Mouse (Mus musculus) adrenal gland, adult 2 months (tissue): ENCODE data around the gene Rhobtb1. TPM values are rescaled to one million over a fixed set of nuclear protein-coding genes. Genes with fewer than 3 reads are reported as not detected.

Experiments
- DNase-seq: peaks from one replicate; pipeline ENCODE4 v3.0.0; 2021
- polyA plus RNA-seq: library from polyadenylated mRNA; depleted of rRNA; stranded (reverse); fragments of >200 nt; gene quantifications from 2 replicates; pipeline ENCODE4 v1.2.3, GENCODE M21; 2012
- total RNA-seq, 2 experiments: library from RNA; stranded (reverse); gene quantifications; 2 replicates each; pipeline ENCODE4 v1.2.3; 2021

Rhobtb1 gene
- total and polyA plus RNA-seq, 3 experiments: 3.1 to 11.9 (median 8.6) TPM

DNA sequence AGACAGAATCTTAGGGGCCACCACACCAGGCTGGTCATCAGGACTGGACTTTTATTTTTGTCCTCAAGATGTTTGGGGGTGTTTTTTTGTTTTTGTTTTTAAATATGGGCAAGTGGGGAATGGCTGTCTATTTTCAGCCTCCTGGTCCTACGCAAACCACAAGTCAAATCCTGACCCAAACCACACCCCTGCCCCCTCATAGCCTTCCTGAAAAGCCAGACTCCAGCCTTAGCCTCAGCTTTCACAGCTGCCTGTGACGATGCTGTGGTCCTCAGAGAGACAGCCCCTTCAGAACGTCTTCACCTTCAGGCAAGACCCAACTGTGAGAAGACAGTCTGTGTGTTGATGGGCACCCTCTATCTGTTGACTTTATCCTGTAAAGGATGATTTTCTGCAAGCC is 95.5 kb downstream of the Rhobtb1 start:
- DNase-seq: no peak

DNA sequence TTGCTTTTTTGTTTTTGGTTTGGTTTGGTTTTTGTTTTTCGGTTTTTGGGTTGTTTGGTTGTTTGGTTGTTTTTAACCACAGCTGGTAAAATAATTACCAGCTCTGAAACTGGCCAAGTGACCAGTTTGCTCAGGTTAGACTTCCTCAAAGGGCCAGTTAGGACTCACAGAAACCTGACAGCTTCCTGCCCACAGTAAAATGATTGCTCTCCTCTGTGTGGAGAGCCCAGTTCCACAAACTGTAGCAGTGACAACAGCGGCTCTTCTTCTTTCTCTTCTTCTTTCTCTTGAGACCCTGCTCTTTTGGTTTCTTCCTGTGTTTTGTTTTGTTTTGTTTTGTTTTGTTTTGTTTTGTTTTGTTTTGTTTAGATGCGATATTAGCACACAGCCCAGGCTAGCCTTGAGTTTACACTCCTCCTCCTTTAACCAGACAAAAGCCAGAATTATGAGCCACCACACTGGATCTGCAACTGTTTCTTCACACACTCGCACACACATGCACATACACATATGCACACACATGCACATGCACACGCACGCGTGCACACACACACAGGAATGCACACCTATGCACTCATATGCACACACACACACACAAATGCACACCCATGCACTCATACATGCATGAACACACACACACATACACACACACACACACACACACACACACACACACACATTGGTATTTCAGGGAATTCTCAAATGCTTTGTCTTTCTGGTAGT is 96.2 kb downstream of the Rhobtb1 start:
- DNase-seq: no peak

DNA sequence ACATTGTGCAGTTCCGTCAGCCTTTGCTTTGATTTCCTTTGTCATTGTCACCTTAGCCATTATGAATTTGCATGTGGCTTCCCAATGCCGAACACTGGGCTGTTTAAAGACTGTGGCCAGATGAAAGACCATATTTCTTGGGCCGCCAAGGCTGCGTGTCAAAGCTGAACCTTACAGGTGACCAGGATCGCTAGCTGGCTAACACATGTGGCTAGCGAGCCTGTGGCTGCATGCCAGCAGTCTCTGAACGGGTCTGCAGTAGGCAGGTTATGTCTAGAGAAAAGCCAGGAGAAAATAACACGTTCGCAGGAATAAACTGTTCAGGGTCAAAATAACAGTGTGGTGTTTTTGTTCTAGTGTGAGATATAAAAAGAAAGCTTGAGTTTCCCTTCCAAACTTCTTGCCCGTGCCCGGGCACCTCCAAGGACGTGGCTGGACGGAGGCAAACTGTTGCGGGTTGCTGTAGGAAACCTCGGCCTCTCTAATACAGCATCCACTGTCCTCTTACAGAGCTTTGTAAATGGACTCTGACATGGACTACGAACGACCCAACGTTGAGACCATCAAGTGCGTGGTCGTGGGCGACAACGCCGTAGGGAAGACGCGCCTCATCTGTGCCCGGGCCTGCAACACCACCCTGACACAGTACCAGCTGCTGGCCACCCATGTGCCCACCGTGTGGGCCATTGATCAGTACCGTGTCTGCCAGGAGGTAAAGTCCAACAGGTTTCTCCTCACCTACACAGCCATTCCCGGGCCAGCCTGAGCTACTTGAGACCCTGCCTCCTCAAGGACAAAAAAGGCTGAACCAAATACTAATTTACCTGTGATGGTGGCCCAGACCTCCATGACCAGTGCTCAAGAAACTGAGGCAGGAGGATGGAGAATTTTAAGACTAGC is 97.3 kb downstream of the Rhobtb1 start:
- no peak for DNase-seq

DNA sequence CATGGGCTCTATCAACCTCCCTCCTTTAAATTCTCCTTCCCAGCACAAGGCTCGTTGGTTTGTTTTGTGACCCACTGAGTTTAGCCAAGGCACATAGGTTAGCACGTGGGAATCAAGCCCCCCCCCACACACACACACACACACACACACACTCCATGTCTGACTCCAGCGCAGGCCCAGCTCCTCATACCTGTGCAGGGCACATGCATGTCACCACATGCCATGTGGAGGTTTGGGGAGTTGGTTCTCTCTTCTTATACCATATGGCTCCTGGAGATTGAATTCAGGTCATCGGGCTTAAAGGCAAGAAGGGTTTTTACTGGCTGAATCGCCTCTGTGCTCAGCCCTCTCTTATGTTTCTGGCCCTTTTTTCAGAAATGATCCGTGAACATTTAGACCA is 100.0 kb downstream of the Rhobtb1 start:
- no peak for DNase-seq

DNA sequence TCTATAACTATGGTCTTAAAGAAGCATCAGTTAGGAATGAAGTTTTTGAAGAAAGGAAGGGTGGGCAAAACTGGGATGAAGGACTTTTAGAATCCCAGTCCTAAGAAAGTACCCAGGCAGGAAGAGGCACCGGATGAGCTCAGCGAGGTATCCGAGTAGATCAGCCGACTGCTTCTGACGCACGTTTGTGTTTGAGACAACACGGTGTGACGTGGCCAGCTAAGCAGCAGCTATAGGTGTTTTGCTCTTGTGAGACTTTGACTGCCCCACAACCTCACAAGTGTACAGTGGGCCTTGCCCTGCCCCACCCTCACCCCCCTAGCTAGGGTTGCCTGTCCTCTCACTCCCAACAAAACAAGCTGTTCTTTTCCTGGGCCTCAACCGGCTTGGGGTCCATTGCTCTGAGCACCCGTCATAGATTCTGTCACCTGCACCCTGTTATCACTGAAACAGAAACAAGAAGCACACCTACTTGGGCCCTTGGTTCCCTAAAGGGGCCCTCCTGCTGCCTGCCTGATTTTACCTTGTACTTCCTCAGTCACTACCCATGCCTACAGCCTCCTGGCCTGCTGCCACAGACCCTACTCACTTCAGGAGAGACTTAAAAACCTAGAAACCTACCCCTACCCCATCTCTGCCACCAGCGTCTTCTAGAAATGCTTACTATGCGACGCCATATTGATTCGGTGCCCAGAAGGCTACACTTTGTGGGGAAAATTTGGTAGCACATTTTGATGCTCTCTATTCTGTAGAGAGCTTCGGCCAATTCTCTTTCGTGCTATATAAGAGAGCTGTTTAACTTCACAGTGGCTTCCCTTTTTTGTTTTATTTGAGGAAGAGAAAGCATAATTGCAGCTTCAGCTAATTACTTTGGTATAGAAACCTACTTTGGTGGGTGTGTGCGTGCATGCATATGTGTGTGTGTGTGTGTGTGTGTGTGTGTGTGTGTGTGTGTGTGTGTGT is 101.2 kb downstream of the Rhobtb1 start:
- no peak for DNase-seq

DNA sequence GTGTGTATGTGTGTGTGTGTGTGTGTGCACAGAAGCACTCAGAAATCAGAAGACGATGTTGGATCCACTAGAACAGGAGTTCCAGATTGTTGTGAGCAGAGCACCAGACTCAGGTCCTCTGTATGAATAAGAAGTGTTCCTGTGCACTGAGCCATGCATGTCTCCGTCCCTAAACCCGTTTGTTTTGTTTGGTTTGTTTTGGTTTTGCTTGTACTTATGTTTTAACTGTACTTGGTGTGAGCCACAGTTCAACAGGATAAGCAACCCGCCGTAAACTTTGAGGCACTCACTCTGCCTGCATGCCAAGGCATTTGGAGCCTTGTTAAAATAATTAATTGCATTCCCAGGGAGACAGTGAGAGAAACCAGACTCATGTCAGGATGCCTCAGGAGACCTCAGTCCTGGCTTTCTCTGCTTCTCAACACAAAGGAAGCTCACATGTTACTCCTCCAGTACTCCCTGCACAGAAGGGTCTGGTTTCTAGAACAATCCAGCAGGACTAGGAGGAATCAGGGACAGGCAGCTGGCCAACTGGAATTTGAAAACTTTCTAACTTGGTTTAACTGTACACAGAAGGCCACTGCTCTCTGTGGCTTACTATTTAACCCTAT is 101.9 kb downstream of the Rhobtb1 start:
- no peak for DNase-seq

DNA sequence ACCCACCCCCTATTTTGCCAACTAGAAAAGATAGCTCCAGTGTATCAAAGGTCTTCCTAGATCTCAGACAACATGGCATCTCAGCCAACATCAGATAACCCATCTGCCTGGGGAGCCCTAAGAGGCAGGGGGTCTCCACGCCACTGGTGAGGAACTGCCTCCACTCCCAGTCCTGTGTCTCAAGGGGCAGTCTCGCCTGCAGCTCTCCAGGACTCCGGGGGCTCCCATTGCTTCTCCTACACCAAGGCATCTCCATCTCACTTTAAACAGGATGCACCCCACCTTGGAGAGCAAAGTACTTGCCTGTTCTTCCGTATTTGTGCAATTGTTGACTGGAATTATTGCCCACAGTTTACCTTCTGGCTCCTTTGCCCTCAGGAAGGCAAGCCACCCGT is 102.4 kb downstream of the Rhobtb1 start:
- no peak for DNase-seq

DNA sequence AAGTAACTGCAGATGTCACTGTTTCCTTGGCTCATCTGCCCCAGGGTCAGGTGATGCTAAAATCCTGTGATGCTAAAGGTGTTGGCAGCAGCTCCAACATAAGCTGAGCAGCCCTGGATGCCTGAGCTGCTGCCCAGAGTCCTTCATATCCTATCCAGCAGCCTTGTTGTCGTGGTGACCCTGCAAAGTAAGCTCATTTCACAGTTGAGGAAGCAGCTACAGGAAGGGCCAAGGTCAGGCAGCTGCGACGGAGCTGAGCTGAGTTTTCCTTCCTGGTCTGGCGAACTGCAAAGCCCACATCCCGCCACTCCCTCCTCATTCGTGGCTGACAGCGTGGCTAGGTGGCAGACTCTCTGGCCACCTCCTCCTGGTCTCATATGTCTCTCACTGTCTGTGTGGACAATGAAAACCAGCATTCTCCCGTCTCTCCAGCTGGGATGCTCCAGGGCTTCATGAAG is 103.2 kb downstream of the Rhobtb1 start:
- peak; percentile 70 for DNase-seq

DNA sequence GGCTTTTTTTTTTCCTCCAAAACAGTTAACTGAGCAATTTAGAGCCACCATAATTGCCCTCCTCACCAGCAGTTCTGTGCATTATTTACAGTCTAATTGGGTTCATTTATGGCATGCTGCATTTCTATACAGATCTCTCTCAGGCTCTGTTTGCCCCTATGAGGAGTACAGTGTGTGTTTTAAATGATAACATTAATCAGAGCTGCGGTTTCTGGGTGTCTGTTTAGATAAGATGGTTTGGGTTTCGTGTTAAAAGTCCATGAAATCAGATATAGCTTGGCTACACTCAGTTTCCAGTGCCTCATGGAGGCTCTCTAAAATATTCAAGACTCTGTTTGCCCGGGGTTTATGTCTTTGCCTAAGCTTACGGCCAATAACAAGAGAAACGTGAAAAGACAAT is 104.4 kb downstream of the Rhobtb1 start:
- DNase-seq: no peak

DNA sequence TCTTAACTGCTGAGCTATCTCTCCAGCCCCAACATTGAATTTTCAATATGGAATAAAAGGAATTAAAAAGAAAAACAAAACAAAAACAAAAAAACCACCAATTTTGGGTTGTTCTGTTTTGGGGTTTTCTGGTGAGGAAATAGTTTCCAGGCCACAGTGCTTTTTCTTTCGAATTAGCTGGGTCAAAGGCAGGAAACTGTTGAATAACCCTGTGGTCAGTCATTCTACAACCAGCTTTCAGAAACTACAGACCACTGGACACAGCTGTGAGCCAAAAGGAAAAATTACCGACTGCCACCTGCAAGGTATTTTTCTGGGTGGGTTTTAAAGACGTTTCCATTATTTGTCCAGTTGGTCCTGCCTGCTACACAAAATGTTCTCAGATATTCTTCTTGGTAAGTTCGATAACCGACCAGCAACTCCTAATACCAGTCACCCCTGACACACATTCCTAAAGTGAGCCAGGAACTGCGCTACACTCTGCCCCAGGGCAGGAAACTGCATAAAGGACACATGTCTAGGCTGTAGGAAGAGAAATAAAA is 106.4 kb downstream of the Rhobtb1 start:
- no peak for DNase-seq

DNA sequence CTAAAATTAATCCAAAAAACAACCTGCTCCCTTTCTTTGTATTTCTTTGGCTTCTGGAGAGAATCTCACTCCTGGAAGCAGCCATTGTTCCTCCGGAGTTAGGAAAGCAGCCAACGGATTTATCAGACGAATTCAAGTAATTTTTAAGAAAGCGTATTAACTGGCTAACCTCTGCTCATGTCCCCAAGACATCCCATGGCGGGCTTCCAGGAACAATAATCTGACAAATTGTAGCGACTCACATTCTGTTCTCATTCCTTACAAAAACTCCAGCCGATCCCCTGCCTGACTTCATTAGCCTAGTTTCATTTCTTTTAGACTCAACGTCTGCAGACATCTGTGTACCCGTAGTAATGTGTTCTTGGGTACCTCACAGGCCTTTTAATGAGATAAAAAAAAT is 107.4 kb downstream of the Rhobtb1 start:
- peak; percentile 35 for DNase-seq

DNA sequence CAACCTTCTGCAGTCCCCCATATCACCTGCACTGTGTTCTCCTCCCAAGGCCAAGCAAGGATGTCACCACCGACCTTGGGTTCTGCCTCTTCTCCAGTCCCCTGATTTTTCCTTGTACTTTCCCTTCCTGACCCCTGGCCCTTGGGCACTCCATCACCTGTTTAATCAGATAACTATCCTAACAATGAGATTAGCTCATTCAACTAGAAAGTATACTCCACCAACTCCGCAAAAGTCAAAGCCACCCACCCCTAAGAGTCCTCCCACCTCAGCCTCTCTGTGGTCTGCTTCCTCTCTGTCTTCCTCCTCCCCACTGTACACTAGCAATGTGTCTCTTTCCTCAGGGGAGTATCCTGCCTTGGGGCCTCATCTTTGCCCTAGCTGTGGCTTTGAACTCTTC is 107.9 kb downstream of the Rhobtb1 start:
- no peak for DNase-seq

DNA sequence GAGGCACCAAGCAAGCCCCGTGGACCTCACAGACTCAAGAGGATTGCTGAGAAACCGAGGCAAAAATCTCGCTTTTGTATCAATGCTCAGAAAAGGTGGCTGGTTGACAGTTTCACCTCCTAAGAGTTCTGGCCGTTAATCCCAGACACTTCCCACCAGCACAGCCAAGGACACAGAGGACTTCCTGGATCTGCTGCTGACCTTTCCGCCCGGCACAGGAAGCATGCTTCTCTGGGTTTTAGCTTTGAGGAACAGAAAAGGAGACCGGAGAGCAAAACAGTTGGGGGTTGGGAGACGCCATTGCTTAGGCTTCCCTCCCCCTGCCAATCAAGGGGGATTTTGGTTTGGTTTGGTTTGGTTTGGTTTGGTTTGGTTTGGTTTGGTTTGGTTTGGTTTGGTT is 108.7 kb downstream of the Rhobtb1 start:
- peak; percentile 28 for DNase-seq

DNA sequence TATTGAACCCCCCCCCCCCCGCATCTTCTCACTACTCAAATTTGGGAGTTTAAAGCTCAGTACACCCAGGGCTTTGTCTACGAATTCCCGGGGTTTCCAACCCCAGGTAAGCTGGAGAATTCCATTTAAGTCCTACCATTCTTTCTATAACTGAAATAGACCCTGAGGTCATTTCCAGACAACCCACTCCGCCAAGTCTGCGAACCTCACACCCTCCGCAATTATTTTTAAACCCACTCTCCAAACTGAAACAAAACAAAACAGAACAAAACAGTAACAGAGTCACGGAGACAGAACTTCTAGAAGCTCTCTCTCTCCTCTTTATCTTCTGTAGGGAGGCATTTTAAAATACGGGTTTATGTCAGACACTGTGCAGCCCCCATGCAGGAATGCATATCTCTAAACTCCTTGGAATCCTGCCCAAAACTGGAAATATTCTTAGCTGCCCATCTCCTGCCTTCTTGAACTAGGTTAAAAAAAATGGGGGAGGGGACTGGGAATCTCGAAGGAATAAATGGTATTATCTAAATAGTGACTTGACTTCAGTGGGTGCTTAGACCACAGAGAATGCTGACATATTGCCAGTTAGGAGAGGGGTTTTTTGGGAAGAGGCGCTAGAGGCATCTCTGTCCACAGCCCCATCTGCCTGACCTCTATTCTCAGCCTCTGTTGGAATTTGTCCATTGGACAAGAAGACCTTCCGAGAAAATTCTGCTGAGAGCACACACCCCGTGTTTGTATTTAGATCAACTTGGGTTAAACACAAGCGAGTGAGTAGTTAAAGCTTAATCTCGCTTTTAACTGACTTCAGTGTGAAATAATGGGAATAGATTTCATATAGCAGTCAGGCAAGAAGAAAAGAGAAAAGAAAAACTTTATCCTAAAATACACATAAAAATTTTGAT is 111.9 kb downstream of the Rhobtb1 start:
- DNase-seq: no peak

DNA sequence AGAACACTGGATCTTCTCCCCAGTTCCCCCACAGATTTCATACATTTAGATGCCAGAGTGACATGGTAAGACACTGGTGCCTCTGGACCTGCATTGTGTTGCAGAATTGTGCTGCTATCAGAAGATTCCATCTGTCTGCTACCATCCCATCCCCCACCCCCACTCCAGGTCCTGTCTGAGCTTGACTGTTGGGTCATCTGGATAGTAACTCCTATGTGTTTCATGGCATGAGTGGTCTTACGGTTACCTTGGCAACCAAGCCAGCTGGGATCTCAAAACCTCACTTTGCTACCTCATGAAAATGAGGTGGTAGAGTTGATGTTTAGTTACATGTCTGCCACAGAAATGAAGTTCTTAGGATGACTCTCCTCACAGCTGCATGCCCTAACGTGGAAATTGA is 112.7 kb downstream of the Rhobtb1 start:
- DNase-seq: no peak

DNA sequence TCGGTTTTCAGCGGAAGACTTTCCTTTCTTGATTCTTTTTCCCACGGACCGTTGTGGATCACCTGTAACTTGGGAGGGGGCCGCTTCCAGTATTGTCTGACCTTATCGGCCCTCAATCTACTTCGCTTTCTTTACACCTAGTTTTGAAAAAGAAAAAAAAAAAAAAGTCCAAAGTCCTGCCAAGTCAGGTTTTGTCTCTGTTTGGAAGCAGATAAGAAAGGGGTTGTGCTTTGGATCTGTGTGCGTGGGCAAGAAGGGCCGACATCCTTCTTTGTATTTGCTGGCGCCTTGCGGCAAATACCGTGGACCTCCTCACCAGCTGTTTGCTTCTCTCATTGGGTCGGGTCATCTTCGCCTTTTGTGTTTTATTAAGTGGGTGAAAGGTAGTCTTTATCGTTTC is 114.2 kb downstream of the Rhobtb1 start:
- no peak for DNase-seq

DNA sequence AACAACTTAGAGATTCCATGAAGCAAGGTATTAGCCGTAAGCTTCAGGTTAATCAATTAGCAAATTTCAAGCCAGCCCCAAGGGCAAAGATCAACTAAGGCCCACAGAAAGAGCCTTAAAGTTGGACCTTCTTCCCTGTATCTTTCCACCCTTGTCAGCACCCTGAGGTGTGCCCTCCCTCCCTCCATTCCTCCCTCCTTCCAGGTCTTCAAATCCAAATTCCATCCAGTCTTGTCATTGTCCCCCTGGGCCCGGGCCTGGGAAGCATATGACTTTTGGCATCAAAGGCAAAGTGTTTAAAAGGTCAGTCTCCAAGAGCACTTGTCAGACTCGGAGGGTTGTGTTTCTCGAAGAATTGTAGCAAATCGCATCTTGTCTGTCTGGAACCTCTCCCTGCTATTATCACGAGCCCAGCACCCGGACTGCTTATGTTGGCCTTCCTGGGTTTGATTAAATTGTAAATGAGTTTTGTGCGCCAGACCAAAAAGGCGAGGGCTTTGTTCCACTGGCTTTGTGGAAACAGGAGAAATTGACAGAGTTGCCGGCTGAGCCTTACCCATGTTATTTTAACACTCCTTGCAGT is 116.9 kb downstream of the Rhobtb1 start:
- DNase-seq: no peak

DNA sequence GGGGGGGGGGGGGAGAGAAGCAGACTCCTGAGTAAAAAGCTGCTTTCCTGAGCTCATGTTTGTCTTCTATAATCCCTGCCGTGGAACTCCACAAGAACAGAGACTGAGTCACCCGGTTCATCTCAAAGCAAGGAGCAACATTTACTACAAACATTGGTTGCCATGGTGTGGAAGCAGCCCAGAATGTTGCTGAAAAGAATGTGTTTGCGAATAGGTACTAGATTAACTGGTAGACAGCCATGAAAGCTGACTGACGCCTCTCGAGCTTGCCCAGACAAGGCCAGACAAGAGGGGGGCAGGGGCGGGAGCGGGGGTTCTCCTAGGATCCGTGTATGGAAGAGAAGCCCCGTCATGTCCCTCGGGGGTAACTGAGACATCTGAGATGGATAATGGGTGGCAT is 120.2 kb downstream of the Rhobtb1 start:
- no peak for DNase-seq

DNA sequence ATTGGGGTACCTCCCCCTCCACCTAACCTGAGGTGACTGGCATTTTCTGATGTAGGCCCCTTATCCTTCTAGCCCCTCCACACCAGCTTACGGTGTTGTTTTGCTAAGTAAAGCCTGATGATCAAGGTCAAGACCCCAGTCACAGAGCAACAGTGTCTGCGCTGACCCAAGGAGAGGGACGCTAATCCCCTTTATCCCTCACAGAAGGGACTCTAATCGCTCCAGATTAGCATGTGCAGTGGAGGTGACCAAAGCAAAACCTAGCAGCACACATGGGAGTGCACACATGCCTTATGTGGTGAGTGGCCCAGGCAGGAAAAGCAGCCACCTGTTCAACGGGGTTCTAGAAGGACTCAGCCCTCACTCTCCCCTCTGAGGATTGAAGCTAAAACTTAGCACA is 123.0 kb downstream of the Rhobtb1 start:
- DNase-seq: no peak

DNA sequence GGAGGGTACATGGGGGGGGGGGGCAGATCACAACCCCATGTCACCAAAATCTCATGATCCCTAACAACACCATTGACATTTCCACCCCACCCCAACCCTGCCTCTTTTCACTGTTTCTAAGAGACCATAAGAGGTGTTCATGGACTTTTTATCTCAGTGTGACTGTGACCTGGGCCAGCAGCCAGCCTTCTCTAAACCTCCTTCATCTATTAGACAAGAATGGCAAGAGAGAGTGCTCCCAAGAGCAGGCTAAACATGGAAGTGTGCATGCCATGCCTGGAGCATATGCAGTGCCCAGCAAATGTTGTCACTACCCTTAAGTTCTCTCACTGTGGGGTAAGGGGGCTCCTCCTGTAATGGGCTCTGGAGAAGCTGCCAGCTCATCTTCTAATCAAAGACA is 123.5 kb downstream of the Rhobtb1 start:
- DNase-seq: no peak
